8 mouse cellular contexts compared by ENCODE assay signal in the genomic region with DNA sequence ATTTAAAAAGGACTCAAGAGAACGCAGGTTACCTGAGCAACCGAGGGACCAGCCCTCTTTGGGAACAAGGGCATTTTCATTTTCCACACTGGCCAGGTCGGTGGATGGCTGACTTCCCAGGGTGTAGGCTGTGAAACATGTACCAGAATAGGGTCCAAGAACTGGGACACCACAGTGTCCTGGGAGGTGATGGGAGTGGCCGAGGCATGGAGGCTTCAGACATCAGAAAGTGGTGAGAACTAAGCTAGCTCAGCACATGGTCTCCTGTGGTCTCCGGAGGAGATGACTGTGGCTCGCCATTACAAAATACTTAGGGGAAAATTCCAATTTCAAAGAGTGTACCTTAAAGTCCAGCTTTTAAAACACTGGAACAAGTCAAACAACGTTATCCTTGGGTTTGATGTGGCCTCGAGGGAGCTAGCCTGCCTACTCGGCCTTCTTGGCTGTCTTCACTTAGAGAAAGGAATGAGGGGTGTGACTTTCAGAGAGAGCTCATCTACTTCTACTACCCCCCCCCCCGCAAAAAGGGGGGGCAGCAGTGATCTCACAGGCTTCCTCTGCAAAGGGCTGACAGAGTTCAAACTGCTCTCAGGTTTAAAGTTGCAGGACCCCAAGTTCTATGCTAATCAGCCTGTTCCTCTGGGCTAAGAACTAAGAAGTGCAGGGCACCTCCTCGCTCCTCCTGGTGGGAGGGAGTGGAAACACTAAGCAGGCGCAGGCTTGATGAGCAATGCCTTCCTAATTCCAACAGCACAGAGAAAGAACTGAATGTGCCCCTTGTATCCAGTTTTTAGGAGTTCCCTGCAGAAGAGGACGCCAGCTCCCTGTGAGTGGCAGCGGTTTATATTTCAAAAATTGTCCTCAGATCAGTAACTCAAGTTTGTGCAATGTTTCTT. TPM values are rescaled to one million over a fixed set of nuclear protein-coding genes. Genes with fewer than 3 reads are reported as not detected.
DNase-seq lines count a peak whose midpoint lies in the region; ATAC-seq and TF ChIP-seq lines count a peak whose summit lies in the region.

No protein-coding gene starts in this region.

- no peaks in the 10 kb centered on the region for H3K4me1 ChIP-seq in liver, embryonic 14.5 days (replicated peaks; ENCODE audit: control insufficient read depth in 2 of 2, insufficient read depth in 2 of 2, low read length in 1 of 2)
- H3K4me1 ChIP-seq in embryonic fibroblast, embryonic 13.5 days (ENCODE audit: control insufficient read depth, insufficient read depth, low read length) = no peaks in the 10 kb centered on the region

- no peak overlapping the region for H3K9ac ChIP-seq in liver, embryonic 14.5 days (replicated peaks)

- 75% methylated on average over 14 of the region's 14 CpGs for WGBS in liver, embryonic 14.5 days (ENCODE audit: insufficient replicate concordance)

- H3K4me3 ChIP-seq in liver, embryonic 14.5 days (ENCODE audit: insufficient read depth in 1 of 2, low read depth in 2 of 2, low read length in 2 of 2) = no peak overlapping the region
- H3K4me3 ChIP-seq in embryonic fibroblast, embryonic 13.5 days (ENCODE audit: insufficient read depth, low read length) = no peak overlapping the region

- H3K36me3 ChIP-seq in liver, embryonic 14.5 days (replicated peaks; ENCODE audit: control insufficient read depth, insufficient read depth, low read depth) = no peaks in the 10 kb centered on the region

- no peaks in the 10 kb centered on the region for H3K27me3 ChIP-seq in liver, embryonic 14.5 days (ENCODE audit: control insufficient read depth, insufficient read depth, low read length)

- TF ChIP-seq CTCF in liver, embryonic 14.5 days (IDR thresholded peaks at IDR 0.05; ENCODE audit: low read depth) = peak; percentile 30; the same call in 1 of the 2 replicates
- peak; percentile 65; the same call in 1 of the 2 replicates for TF ChIP-seq CTCF in embryonic fibroblast, embryonic 13.5 days (IDR thresholded peaks at IDR 0.05; ENCODE audit: borderline replicate concordance, insufficient read depth, low read length)

- no peaks in the 10 kb centered on the region for H3K9me3 ChIP-seq in liver, embryonic 14.5 days (ENCODE audit: control insufficient read depth, low read length)

- no peak overlapping the region for H3K27ac ChIP-seq in liver, embryonic 14.5 days
- H3K27ac ChIP-seq in embryonic fibroblast, embryonic 13.5 days (ENCODE audit: insufficient read depth, low read length) = no peak overlapping the region

- intact Hi-C loops in gastrocnemius, postnatal 14 days (cut with DNase I; ENCODE audit: low total_unique reads) = loop anchor here (10.0 kb wide), 1 partner anchor 94 kb away; no protein-coding TSS in a partner anchor

- TF ChIP-seq POLR2A in embryonic fibroblast, embryonic 13.5 days (IDR thresholded peaks at IDR 0.05; ENCODE audit: low read depth, low read length) = no peak

- peak; percentile 61 for DNase-seq in gastrocnemius, adult 18-20 months (ENCODE audit: low spot score)
- no peak for DNase-seq in gastrocnemius, postnatal 14 days
- DNase-seq in liver, embryonic 14.5 days (ENCODE audit: low read depth in 3 of 3, low spot score in 3 of 3) = no peak
- no peak for DNase-seq in liver
- DNase-seq in retina, postnatal 1 day = peak; percentile 38
- no peak for DNase-seq in urinary bladder, adult 18-20 months (ENCODE audit: low spot score in 2 of 2)
- DNase-seq in cerebellum, adult 8-10 months = no peak

- no peak for ATAC-seq in liver, embryonic 14.5 days (ENCODE audit: insufficient read depth)

- no peak for TF ChIP-seq EP300 in liver, embryonic 14.5 days (IDR thresholded peaks at IDR 0.05; ENCODE audit: low read depth)

- H3K4me2 ChIP-seq in liver, embryonic 14.5 days (ENCODE audit: low read depth) = no peak overlapping the region

RNA-seq across cellular contexts. Expression of gene Nin, which starts 54.3 kb away (rescaled TPM):
- 10 to 100 TPM; 22.2 to 33.3 TPM for total RNA-seq in gastrocnemius, adult 18-20 months (2021)
- 10 to 100 TPM; 21.0 to 32.1 TPM for total RNA-seq in gastrocnemius, postnatal 14 days (2021)
- polyA plus RNA-seq in liver, embryonic 14.5 days (2012; rRNA removed) = 2.9 and 3.9 TPM in 2 replicates
- 2.8 and 3.7 TPM in 2 replicates for polyA plus RNA-seq in liver, embryonic 14.5 days (2014; fragmentation: Nextera tagmentation; extraction: Ambion mirVana)
- 14.0 and 14.2 TPM in 2 replicates for polyA plus RNA-seq in embryonic fibroblast, embryonic 13.5 days (2011; ENCODE audit: insufficient read length, low read depth, missing spikeins)

Comparison
In these comparisons a context has a peak if more than half of its experiments do, and no peak if none do; other contexts are left out.
1. DNase-seq: peak in gastrocnemius, adult 18-20 months (single experiment) and retina, postnatal 1 day (single experiment); none in gastrocnemius, postnatal 14 days (single experiment), liver, embryonic 14.5 days (0 of 3), liver (single experiment), urinary bladder, adult 18-20 months (0 of 2) and cerebellum, adult 8-10 months (single experiment).